Mouse (Mus musculus): ENCODE measurements around the gene Rnf111. TPM values are rescaled to one million over a fixed set of nuclear protein-coding genes. Genes with fewer than 3 reads are reported as not detected.
"Not testable (repeated sequence)": the region's sequence is repeated elsewhere in the genome, so short reads cannot be mapped to it uniquely, and the experiment has no call there.

The Rnf111 gene
- polyA plus RNA-seq, 1 experiment from 2014 or later, result 44.6 TPM

DNA sequence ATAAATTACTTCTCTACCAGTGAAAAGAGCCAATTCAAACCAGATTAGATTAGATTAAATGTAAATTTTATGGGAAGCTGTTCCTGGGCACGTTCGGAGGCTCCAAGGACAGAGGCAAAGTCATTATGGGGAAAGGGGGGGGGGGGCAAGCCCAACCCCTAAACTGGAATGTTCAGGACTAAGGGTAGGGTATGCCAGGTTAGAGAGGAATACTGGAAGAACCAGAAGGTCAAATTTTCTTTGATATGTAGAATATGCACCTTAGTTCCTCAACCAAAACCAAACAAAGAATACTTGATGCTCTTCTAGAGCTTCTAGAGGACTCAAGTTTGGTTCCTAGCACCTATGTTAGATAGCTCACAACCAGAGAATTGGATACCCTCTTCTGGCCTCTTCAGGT, 16.1 kb downstream of the Rnf111 start:
- H3K4me2 ChIP-seq (replicated peaks), result no peak overlapping the region
- H3K36me3 ChIP-seq, result 0 out of 2 replicates have a peak, but pooled peaks cover 5% of the 10 kb centered on the region
- no peaks in the 10 kb centered on the region for H3K9me3 ChIP-seq (replicated peaks)
- no peak overlapping the region for H3K9ac ChIP-seq
- ATAC-seq (ENCODE audit: low FRiP score), result no peak
- 77% methylated on average over 2 of the region's 2 CpGs for WGBS
- H3K4me1 ChIP-seq, result no peaks in the 10 kb centered on the region
- H3K4me3 ChIP-seq, result no peak overlapping the region
- no peak overlapping the region for H3K27ac ChIP-seq
- no peaks in the 10 kb centered on the region for H3K27me3 ChIP-seq

DNA sequence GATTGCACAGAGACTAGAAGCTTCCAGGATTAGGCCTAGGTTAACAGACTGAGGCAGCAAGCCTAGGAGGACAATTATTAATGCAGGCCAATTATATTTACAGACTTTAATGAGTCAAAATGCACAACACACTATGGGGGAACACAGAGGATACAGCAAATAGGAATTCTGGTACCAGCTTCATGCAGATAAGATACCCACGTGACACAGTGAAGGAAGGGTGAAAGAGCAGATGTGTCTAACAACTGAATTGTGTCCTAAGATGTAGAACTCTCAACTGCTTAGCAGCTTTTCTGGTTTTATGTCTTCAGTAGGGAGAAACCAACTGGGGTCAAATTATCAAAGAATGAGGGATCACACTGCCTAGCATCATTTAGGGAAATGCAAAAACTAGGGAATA, 17.7 kb downstream of the Rnf111 start:
- Histone ChIP-seq H3K4me2 (replicated peaks) (no peak overlapping the region), H3K4me1 (no peaks in the 10 kb centered on the region), H3K36me3 (0 out of 2 replicates have a peak, but pooled peaks cover 5% of the 10 kb centered on the region), H3K27ac (no peak overlapping the region), H3K4me3 (no peak overlapping the region), H3K9ac (no peak overlapping the region), H3K27me3 (no peaks in the 10 kb centered on the region), H3K9me3 (replicated peaks) (no peaks in the 10 kb centered on the region)
- ATAC-seq (ENCODE audit: low FRiP score), result no peak
- WGBS, result 95% methylated on average over 1 of the region's 1 CpGs

GRCm38 (mm10) chr9:70483495-70483894, 20.0 kb downstream of the Rnf111 start:
- no peak for ATAC-seq (ENCODE audit: low FRiP score)
- no peak overlapping the region for H3K4me2 ChIP-seq (replicated peaks)
- H3K27me3 ChIP-seq, result no peaks in the 10 kb centered on the region
- no peak overlapping the region for H3K4me3 ChIP-seq
- no peak overlapping the region for H3K9ac ChIP-seq
- no peaks in the 10 kb centered on the region for H3K4me1 ChIP-seq
- 0 out of 2 replicates have a peak, but pooled peaks cover 5% of the 10 kb centered on the region for H3K36me3 ChIP-seq
- H3K27ac ChIP-seq, result no peak overlapping the region
- no peaks in the 10 kb centered on the region for H3K9me3 ChIP-seq (replicated peaks)
- WGBS, result 93% methylated on average over 5 of the region's 5 CpGs

DNA sequence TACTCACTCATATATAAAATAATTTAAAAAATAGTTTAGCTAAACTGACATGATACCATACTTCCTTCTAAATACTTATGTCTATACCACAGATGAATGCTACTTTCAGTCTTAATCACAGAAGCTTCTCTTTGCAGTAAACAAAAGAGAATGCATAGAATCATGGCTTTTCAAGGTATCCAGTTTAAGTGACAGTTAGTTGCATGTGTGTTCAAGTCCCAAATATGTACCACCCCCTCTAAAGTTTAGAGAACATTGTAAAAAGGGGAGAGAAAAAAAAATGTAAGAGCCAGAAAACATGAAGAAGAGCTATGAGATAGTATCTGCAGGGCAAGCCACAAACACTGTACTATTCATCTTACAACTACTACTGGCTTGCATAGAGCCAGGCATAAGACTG, 21.7 kb downstream of the Rnf111 start:
- H3K4me1 ChIP-seq, result no peaks in the 10 kb centered on the region
- no peak overlapping the region for H3K4me3 ChIP-seq
- no peak for ATAC-seq (ENCODE audit: low FRiP score)
- no peaks in the 10 kb centered on the region for H3K9me3 ChIP-seq (replicated peaks)
- no peak overlapping the region for H3K4me2 ChIP-seq (replicated peaks)
- no peak overlapping the region for H3K27ac ChIP-seq
- 0 out of 2 replicates have a peak, but pooled peaks cover 5% of the 10 kb centered on the region for H3K36me3 ChIP-seq
- no peak overlapping the region for H3K9ac ChIP-seq
- H3K27me3 ChIP-seq, result no peaks in the 10 kb centered on the region

- Histone ChIP-seq H3K4me3 (no peak overlapping the region), H3K27ac (no peak overlapping the region), H3K4me1 (no peaks in the 10 kb centered on the region), H3K27me3 (no peaks in the 10 kb centered on the region), H3K9me3 (replicated peaks) (no peaks in the 10 kb centered on the region), H3K9ac (no peak overlapping the region), H3K36me3 (peaks cover 25% of the 10 kb centered on the region), H3K4me2 (replicated peaks) (no peak overlapping the region)
- no peak for ATAC-seq (ENCODE audit: low FRiP score)
- 83% methylated on average over 3 of the region's 3 CpGs for WGBS
Measured at GRCm38 (mm10) chr9:70477229-70477628, 26.3 kb downstream of the Rnf111 start.

DNA sequence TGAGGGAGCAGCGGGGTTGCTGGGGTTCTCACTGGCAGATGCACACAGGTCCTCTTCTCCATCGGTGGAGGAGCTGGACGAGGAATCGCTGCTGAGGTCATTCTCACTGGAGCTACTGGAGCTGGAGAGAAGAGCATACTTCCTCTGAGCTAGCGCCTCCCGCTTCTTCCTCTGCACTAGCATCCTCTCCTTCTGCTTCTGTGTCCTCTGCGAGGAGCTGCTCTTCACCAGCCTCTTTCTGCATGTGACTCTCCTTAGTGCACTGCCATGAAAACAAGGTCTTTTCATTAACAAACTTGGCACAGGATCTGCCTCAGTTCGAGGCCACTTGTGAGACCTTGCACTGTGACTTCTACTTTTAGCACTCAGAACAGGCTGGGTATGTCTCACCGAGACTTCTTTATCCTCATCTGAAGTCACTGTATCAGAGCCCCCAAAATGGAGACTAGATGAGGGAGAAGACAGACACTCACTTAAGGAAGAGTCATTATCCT, 27.7 kb downstream of the Rnf111 start:
- WGBS, result 97% methylated on average over 9 of the region's 9 CpGs
- peaks cover 25% of the 10 kb centered on the region for H3K36me3 ChIP-seq
- no peak overlapping the region for H3K4me2 ChIP-seq (replicated peaks)
- no peak for ATAC-seq (ENCODE audit: low FRiP score)
- no peak overlapping the region for H3K9ac ChIP-seq
- H3K9me3 ChIP-seq (replicated peaks), result no peaks in the 10 kb centered on the region
- H3K27ac ChIP-seq, result no peak overlapping the region
- H3K27me3 ChIP-seq, result no peaks in the 10 kb centered on the region
- no peak overlapping the region for H3K4me3 ChIP-seq
- no peaks in the 10 kb centered on the region for H3K4me1 ChIP-seq

DNA sequence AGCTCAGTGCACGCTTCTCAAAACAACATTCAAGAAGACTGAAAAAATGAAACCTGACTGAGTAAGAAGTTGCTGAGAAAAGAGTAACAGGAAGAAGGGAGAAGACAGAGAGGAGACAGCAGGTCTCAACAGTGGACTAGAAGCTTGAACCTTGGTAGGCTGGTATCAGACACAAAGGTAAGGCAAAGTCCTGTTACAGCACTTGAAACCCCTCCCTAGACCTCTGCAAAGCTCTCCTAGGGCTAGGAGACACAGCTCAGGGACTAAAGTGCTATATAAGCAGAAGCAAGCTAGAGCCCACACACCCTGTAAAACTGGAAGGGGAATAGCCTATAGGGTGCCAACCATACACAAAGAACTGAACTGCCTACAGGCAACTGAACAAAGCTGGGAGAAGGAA, 30.1 kb downstream of the Rnf111 start:
- 100% methylated on average over 1 of the region's 1 CpGs for WGBS
- no peak overlapping the region for H3K27ac ChIP-seq
- H3K36me3 ChIP-seq, result peaks cover 25% of the 10 kb centered on the region
- H3K4me2 ChIP-seq (replicated peaks), result no peak overlapping the region
- no peak overlapping the region for H3K9ac ChIP-seq
- H3K4me3 ChIP-seq, result no peak overlapping the region
- no peaks in the 10 kb centered on the region for H3K9me3 ChIP-seq (replicated peaks)
- no peaks in the 10 kb centered on the region for H3K4me1 ChIP-seq
- ATAC-seq (ENCODE audit: low FRiP score), result no peak
- H3K27me3 ChIP-seq, result no peaks in the 10 kb centered on the region

DNA sequence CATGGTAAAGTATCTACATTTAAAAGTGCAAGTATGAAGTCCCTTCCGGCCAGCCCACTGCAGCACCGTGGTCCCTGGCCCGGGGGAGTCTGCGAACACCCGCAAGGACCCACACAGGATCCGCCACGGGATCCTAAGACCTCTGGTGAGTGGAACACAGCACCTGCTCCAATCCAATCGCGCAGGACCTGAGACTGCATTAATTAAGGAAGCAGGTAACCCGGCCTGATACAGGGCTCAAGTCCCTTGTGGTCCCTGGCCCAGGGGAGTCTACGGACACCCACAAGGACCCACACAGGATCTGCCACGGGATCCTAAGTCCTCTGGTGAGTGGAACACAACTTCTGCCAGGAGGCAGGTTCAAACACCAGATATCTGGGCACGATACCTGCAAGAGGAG, 40.4 kb downstream of the Rnf111 start:
- H3K4me1 ChIP-seq; H3K9ac ChIP-seq; ATAC-seq (ENCODE audit: low FRiP score); H3K27me3 ChIP-seq; H3K27ac ChIP-seq; H3K4me3 ChIP-seq; H3K9me3 ChIP-seq (replicated peaks); H3K4me2 ChIP-seq (replicated peaks): not testable (repeated sequence)
- 95% methylated on average over 13 of the region's 13 CpGs for WGBS
- H3K36me3 ChIP-seq, result peaks cover 20% of the 10 kb centered on the region

DNA sequence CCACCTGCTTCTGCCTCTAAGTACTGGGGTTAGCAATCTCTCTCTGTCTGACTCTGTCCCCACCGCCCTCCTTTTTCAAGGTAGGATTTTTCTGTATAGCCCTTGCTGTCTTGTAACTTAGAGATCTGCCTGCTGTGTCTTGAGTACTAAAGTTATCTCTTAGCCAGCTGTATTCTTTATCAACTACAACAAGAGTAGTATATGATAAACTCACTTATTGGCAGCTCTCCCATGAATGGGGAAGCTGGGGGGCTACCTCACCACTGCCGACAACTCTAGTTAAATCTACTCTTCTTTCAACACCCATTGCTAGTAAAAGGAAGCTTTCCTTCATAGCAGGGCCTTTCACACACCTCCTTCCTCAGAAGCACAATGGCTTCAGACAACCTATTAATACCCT, 51.2 kb downstream of the Rnf111 start:
- 98% methylated on average over 2 of the region's 2 CpGs for WGBS
- Histone ChIP-seq H3K4me1 (no peaks in the 10 kb centered on the region), H3K9me3 (replicated peaks) (no peaks in the 10 kb centered on the region), H3K36me3 (peaks cover 58% of the 10 kb centered on the region), H3K4me2 (replicated peaks) (no peak overlapping the region), H3K27ac (no peak overlapping the region), H3K9ac (no peak overlapping the region), H3K27me3 (no peaks in the 10 kb centered on the region), H3K4me3 (no peak overlapping the region)
- no peak for ATAC-seq (ENCODE audit: low FRiP score)

GRCm38 (mm10) chr9:70449072-70449471, 54.5 kb downstream of the Rnf111 start:
- H3K27ac ChIP-seq, result no peak overlapping the region
- no peak overlapping the region for H3K4me3 ChIP-seq
- H3K4me2 ChIP-seq (replicated peaks), result no peak overlapping the region
- ATAC-seq (ENCODE audit: low FRiP score), result no peak
- H3K36me3 ChIP-seq, result peaks cover 48% of the 10 kb centered on the region
- H3K9me3 ChIP-seq (replicated peaks), result no peaks in the 10 kb centered on the region
- no peak overlapping the region for H3K9ac ChIP-seq
- no peaks in the 10 kb centered on the region for H3K4me1 ChIP-seq
- no peaks in the 10 kb centered on the region for H3K27me3 ChIP-seq
- 99% methylated on average over 5 of the region's 5 CpGs for WGBS

DNA sequence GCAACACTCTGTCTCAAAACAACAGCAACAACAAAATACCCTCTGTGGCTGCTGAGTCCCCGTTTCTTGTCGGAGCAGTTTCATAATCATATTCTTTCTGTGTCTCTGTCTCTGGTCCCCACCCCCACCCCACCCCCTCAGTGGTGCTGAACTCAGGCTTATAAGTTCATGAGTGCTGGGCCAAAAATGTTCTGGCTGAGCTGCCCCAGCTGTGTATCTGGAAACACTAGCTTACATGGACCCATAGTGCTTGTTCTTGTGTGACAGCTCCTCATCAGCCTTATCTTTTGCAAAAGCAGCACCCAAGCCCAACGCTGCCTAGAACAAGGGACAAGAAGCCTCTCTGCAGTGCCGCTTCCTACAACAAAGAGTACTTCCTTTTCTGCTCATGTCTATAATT, 63.6 kb downstream of the Rnf111 start:
- Histone ChIP-seq H3K4me2 (replicated peaks) (no peak overlapping the region), H3K4me3 (no peak overlapping the region), H3K9me3 (replicated peaks) (no peaks in the 10 kb centered on the region), H3K27ac (no peak overlapping the region), H3K36me3 (peaks cover 52% of the 10 kb centered on the region), H3K4me1 (no peaks in the 10 kb centered on the region), H3K9ac (no peak overlapping the region), H3K27me3 (no peaks in the 10 kb centered on the region)
- WGBS, result 94% methylated on average over 4 of the region's 4 CpGs
- no peak for ATAC-seq (ENCODE audit: low FRiP score)

GRCm38 (mm10) chr9:70422661-70423060, 80.9 kb downstream of the Rnf111 start:
- no peaks in the 10 kb centered on the region for H3K27me3 ChIP-seq
- ATAC-seq (ENCODE audit: low FRiP score), result no peak
- H3K4me2 ChIP-seq (replicated peaks), result no peak overlapping the region
- H3K9me3 ChIP-seq (replicated peaks), result no peaks in the 10 kb centered on the region
- H3K36me3 ChIP-seq, result peaks cover 36% of the 10 kb centered on the region
- WGBS, result 89% methylated on average over 2 of the region's 2 CpGs
- no peak overlapping the region for H3K27ac ChIP-seq
- peaks cover 9% of the 10 kb centered on the region for H3K4me1 ChIP-seq
- no peak overlapping the region for H3K4me3 ChIP-seq
- no peak overlapping the region for H3K9ac ChIP-seq

DNA sequence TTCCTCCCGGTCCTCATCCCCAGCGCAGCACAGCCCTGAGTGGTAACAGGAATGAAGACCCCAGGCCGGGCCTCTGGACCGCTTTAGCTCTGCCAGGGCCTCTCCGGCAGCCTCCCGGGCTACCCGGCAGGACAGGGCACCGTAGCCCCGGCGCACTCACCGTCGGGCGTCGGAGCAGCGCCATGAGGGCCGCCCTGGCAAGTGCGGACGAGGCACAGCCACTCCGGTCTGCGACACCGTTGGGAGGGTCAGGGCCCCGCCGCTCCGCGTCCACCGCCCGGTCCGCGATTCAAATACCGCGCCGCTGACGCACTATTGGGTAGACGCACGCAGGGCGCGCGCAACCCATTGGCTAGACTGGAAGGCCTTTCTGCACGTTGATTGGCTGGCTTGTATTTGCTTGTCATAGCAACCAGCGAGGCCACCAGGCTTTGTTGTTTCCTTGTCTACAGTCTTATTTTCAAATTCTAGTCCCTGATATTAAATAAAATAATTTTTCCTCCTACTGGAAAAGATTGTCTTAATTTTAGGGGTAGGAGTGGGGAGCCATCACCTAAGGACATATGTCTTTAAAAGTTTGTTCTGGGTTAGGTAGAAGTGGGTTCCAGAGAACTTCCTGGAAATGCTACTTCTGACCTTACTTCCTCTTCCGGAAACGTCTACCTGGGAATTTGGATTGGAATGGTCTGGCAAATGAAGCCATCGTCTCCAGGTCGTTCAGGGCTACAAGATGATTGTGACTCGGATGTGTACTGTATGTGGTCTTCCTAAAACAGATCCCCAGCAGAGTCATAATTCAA, 82.1 kb downstream of the Rnf111 start, which contains the start of gene Ccnb2:
Gene Ccnb2 (minus strand): TSS at position 291 of the 800 bp plus-strand sequence.
- Histone ChIP-seq H3K4me2 (replicated peaks) (peak within 1 kb of the TSS; percentile 97), H3K9me3 (replicated peaks) (no peaks in the 10 kb centered on the region), H3K9ac (peak within 1 kb of the TSS; percentile 70), H3K4me3 (peak within 1 kb of the TSS; percentile 64), H3K36me3 (peaks cover 33% of the 10 kb centered on the region), H3K27me3 (no peaks in the 10 kb centered on the region), H3K27ac (0 out of 2 replicates have a peak within 1 kb of the TSS, but pooled peaks have one; percentile 7), H3K4me1 (peaks cover 9% of the 10 kb centered on the region)
- peak; percentile 96 for ATAC-seq (ENCODE audit: low FRiP score)
- WGBS, result 3% methylated on average over 45 of the region's 45 CpGs

Data from hindbrain, embryonic 12.5 days (tissue).